Mouse (Mus musculus): ENCODE measurements at regions not wholly inside any gene's neighbourhood (a gene's known extent, or its start where the extent isn't known, plus 50 kb on each side); places are given as distances from the start of the nearest gene placed in this dataset.

GRCm38 (mm10) chr12:25895691-25896090, 519.4 kb downstream of the Rnf144a start:
- Histone ChIP-seq H3K4me1 (replicated peaks; ENCODE audit: control insufficient read depth, insufficient read depth, low read length) (0 out of 2 replicates have a peak, but pooled peaks cover 2% of the 10 kb centered on the region), H3K9ac (ENCODE audit: low read length) (no peak overlapping the region), H3K4me3 (ENCODE audit: low read depth, low read length) (no peak overlapping the region), H3K4me2 (ENCODE audit: low read depth, low read length, severe bottlenecking) (no peak overlapping the region), H3K9me3 (ENCODE audit: control insufficient read depth, low read length) (no peaks in the 10 kb centered on the region), H3K27ac (ENCODE audit: low read depth, low read length) (no peak overlapping the region), H3K36me3 (ENCODE audit: control insufficient read depth, insufficient read depth, low read length) (no peaks in the 10 kb centered on the region), H3K27me3 (ENCODE audit: control insufficient read depth, insufficient read depth, low read length) (no peaks in the 10 kb centered on the region)
- ATAC-seq (replicated peaks; ENCODE audit: low FRiP score) (no peak), DNase-seq (ENCODE audit: low spot score) (no peak)
- 55% methylated on average over 1 of the region's 1 CpGs for WGBS

- no peaks in the 10 kb centered on the region for H3K27me3 ChIP-seq (ENCODE audit: control insufficient read depth, insufficient read depth, low read length)
- H3K9me3 ChIP-seq (ENCODE audit: control insufficient read depth, low read length) = no peaks in the 10 kb centered on the region
- DNase-seq (ENCODE audit: low spot score) = no peak
- no peak overlapping the region for H3K4me3 ChIP-seq (ENCODE audit: low read depth, low read length)
- H3K4me1 ChIP-seq (replicated peaks; ENCODE audit: control insufficient read depth, insufficient read depth, low read length) = 0 out of 2 replicates have a peak, but pooled peaks cover 2% of the 10 kb centered on the region
- H3K27ac ChIP-seq (ENCODE audit: low read depth, low read length) = no peak overlapping the region
- 62% methylated on average over 4 of the region's 4 CpGs for WGBS
- H3K9ac ChIP-seq (ENCODE audit: low read length) = no peak overlapping the region
- no peak overlapping the region for H3K4me2 ChIP-seq (ENCODE audit: low read depth, low read length, severe bottlenecking)
- H3K36me3 ChIP-seq (ENCODE audit: control insufficient read depth, insufficient read depth, low read length) = no peaks in the 10 kb centered on the region
- ATAC-seq (replicated peaks; ENCODE audit: low FRiP score) = no peak
Measured at GRCm38 (mm10) chr12:25891391-25892167, 523.5 kb downstream of the Rnf144a start.

- no peak overlapping the region for H3K9ac ChIP-seq (ENCODE audit: low read length)
- no peak overlapping the region for H3K4me3 ChIP-seq (ENCODE audit: low read depth, low read length)
- ATAC-seq (replicated peaks; ENCODE audit: low FRiP score) (no peak), DNase-seq (ENCODE audit: low spot score) (no peak)
- 0 out of 2 replicates have a peak, but pooled peaks cover 2% of the 10 kb centered on the region for H3K4me1 ChIP-seq (replicated peaks; ENCODE audit: control insufficient read depth, insufficient read depth, low read length)
- H3K9me3 ChIP-seq (ENCODE audit: control insufficient read depth, low read length) = no peaks in the 10 kb centered on the region
- H3K27me3 ChIP-seq (ENCODE audit: control insufficient read depth, insufficient read depth, low read length) = no peaks in the 10 kb centered on the region
- 86% methylated on average over 1 of the region's 1 CpGs for WGBS
- H3K36me3 ChIP-seq (ENCODE audit: control insufficient read depth, insufficient read depth, low read length) = no peaks in the 10 kb centered on the region
- no peak overlapping the region for H3K27ac ChIP-seq (ENCODE audit: low read depth, low read length)
- H3K4me2 ChIP-seq (ENCODE audit: low read depth, low read length, severe bottlenecking) = no peak overlapping the region
Measured at GRCm38 (mm10) chr12:25890722-25891121, 524.3 kb downstream of the Rnf144a start.

GRCm38 (mm10) chr12:25883771-25884171, 531.3 kb downstream of the Rnf144a start:
- Histone ChIP-seq H3K4me3 (ENCODE audit: low read depth, low read length) (no peak overlapping the region), H3K27me3 (ENCODE audit: control insufficient read depth, insufficient read depth, low read length) (no peaks in the 10 kb centered on the region), H3K9ac (ENCODE audit: low read length) (no peak overlapping the region), H3K4me1 (replicated peaks; ENCODE audit: control insufficient read depth, insufficient read depth, low read length) (no peaks in the 10 kb centered on the region), H3K36me3 (ENCODE audit: control insufficient read depth, insufficient read depth, low read length) (no peaks in the 10 kb centered on the region), H3K4me2 (ENCODE audit: low read depth, low read length, severe bottlenecking) (no peak overlapping the region), H3K27ac (ENCODE audit: low read depth, low read length) (no peak overlapping the region), H3K9me3 (ENCODE audit: control insufficient read depth, low read length) (no peaks in the 10 kb centered on the region)
- 87% methylated on average over 5 of the region's 5 CpGs for WGBS
- no peak for ATAC-seq (replicated peaks; ENCODE audit: low FRiP score)
- no peak for DNase-seq (ENCODE audit: low spot score)

GRCm38 (mm10) chr12:25871816-25872215, 543.2 kb downstream of the Rnf144a start:
- DNase-seq (ENCODE audit: low spot score) (no peak), ATAC-seq (replicated peaks; ENCODE audit: low FRiP score) (no peak)
- H3K9ac ChIP-seq (ENCODE audit: low read length) = no peak overlapping the region
- H3K9me3 ChIP-seq (ENCODE audit: control insufficient read depth, low read length) = no peaks in the 10 kb centered on the region
- no peak overlapping the region for H3K4me3 ChIP-seq (ENCODE audit: low read depth, low read length)
- no peaks in the 10 kb centered on the region for H3K36me3 ChIP-seq (ENCODE audit: control insufficient read depth, insufficient read depth, low read length)
- H3K27me3 ChIP-seq (ENCODE audit: control insufficient read depth, insufficient read depth, low read length) = no peaks in the 10 kb centered on the region
- H3K4me2 ChIP-seq (ENCODE audit: low read depth, low read length, severe bottlenecking) = no peak overlapping the region
- WGBS = 84% methylated on average over 4 of the region's 4 CpGs
- no peaks in the 10 kb centered on the region for H3K4me1 ChIP-seq (replicated peaks; ENCODE audit: control insufficient read depth, insufficient read depth, low read length)
- H3K27ac ChIP-seq (ENCODE audit: low read depth, low read length) = peak overlapping the region; percentile 4; the same call in 1 of the 2 replicates

GRCm38 (mm10) chr12:25871001-25871461, 544.0 kb downstream of the Rnf144a start:
- DNase-seq (ENCODE audit: low spot score) = peak; percentile 55
- Histone ChIP-seq H3K27ac (ENCODE audit: low read depth, low read length) (peak overlapping the region; percentile 4; the same call in 1 of the 2 replicates), H3K9ac (ENCODE audit: low read length) (no peak overlapping the region), H3K4me1 (replicated peaks; ENCODE audit: control insufficient read depth, insufficient read depth, low read length) (no peaks in the 10 kb centered on the region), H3K4me3 (ENCODE audit: low read depth, low read length) (no peak overlapping the region), H3K36me3 (ENCODE audit: control insufficient read depth, insufficient read depth, low read length) (no peaks in the 10 kb centered on the region), H3K27me3 (ENCODE audit: control insufficient read depth, insufficient read depth, low read length) (no peaks in the 10 kb centered on the region), H3K4me2 (ENCODE audit: low read depth, low read length, severe bottlenecking) (no peak overlapping the region), H3K9me3 (ENCODE audit: control insufficient read depth, low read length) (no peaks in the 10 kb centered on the region)
- peak; percentile 84 for ATAC-seq (replicated peaks; ENCODE audit: low FRiP score)
- WGBS = 53% methylated on average over 11 of the region's 11 CpGs

- H3K27ac ChIP-seq (ENCODE audit: low read depth, low read length) = no peak overlapping the region
- H3K9ac ChIP-seq (ENCODE audit: low read length) = no peak overlapping the region
- H3K36me3 ChIP-seq (ENCODE audit: control insufficient read depth, insufficient read depth, low read length) = no peaks in the 10 kb centered on the region
- ATAC-seq (replicated peaks; ENCODE audit: low FRiP score) (no peak), DNase-seq (ENCODE audit: low spot score) (no peak)
- no peak overlapping the region for H3K4me3 ChIP-seq (ENCODE audit: low read depth, low read length)
- no peaks in the 10 kb centered on the region for H3K27me3 ChIP-seq (ENCODE audit: control insufficient read depth, insufficient read depth, low read length)
- H3K4me2 ChIP-seq (ENCODE audit: low read depth, low read length, severe bottlenecking) = no peak overlapping the region
- no peaks in the 10 kb centered on the region for H3K4me1 ChIP-seq (replicated peaks; ENCODE audit: control insufficient read depth, insufficient read depth, low read length)
- H3K9me3 ChIP-seq (ENCODE audit: control insufficient read depth, low read length) = no peaks in the 10 kb centered on the region
Measured at GRCm38 (mm10) chr12:25869846-25870245, 545.2 kb downstream of the Rnf144a start.

GRCm38 (mm10) chr12:25865063-25865462, 550.0 kb downstream of the Rnf144a start:
- no peaks in the 10 kb centered on the region for H3K36me3 ChIP-seq (ENCODE audit: control insufficient read depth, insufficient read depth, low read length)
- H3K4me3 ChIP-seq (ENCODE audit: low read depth, low read length) = no peak overlapping the region
- H3K9me3 ChIP-seq (ENCODE audit: control insufficient read depth, low read length) = no peaks in the 10 kb centered on the region
- ATAC-seq (replicated peaks; ENCODE audit: low FRiP score) = no peak
- no peaks in the 10 kb centered on the region for H3K27me3 ChIP-seq (ENCODE audit: control insufficient read depth, insufficient read depth, low read length)
- H3K4me1 ChIP-seq (replicated peaks; ENCODE audit: control insufficient read depth, insufficient read depth, low read length) = no peaks in the 10 kb centered on the region
- WGBS = 91% methylated on average over 3 of the region's 3 CpGs
- no peak overlapping the region for H3K4me2 ChIP-seq (ENCODE audit: low read depth, low read length, severe bottlenecking)
- no peak for DNase-seq (ENCODE audit: low spot score)
- no peak overlapping the region for H3K27ac ChIP-seq (ENCODE audit: low read depth, low read length)
- no peak overlapping the region for H3K9ac ChIP-seq (ENCODE audit: low read length)
